Mouse (Mus musculus): ENCODE measurements around the gene Plekhf1.

DNA sequence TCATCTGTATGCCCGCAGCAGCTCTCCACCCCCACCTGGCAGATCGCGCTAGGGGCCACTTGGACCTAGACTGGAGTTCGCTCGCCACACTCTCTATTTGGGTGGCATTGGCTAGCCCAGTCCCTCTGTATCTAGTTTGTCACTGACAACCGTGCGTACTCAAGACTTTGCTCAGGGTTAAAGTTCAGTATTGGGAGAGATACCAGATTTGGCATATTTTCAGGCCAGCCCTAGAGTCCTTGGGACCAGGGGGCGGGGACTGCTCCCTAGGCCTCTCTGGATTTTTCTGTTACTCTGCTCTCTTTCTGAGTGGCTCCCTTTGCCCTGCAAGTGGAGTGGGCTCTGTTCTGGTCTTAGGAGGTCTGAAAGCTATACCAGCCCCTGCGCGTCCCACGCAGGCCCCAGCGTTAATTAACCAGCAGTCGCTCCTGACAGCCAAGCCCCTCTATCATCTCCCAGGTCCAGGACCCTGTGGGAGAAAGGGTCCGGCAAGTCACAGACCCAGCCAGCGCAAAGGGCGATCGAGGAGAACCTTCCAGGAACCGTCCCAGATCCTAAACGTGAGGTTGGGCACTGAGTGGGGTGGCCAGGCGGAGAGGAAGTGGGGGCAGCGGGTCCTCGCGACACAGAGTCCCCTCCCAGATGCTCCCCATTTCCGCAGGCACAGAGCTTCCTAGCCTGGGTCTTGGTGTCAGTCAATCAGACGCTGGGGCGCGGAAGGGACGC lies 44.7 kb downstream of the Plekhf1 start, which contains the start of gene 1600014C10Rik:
- TF ChIP-seq CTCF (IDR thresholded peaks at IDR 0.05; ENCODE audit: low read depth), result no peak
- no peak for TF ChIP-seq EP300 (optimal IDR thresholded peaks at IDR 0.05)

Data from stomach, postnatal 0 days (tissue).